Mouse (Mus musculus) MEL (cell line): Measurements from ENCODE around the gene Atp13a3. TPM values are rescaled to one million over a fixed set of nuclear protein-coding genes. Genes with fewer than 3 reads are reported as not detected.

Experiments used
- DNase-seq: peaks from one replicate; pipeline ENCODE4 v3.0.0; 2011; ENCODE audit warnings: low read depth, low spot score
- H3K27ac ChIP-seq: 2 replicates; pipeline ENCODE4 v1.5.1; 2012; ENCODE audit warnings: low read depth, mild to moderate bottlenecking, control low read depth, low read length, moderate library complexity; ENCODE audit not compliant: control insufficient read depth
- H3K27me3 ChIP-seq, 2 experiments: fragments of 150-350 bp in 1 of 2; sonication (generic) in 1 of 2; 2 replicates each; pipeline ENCODE4 v1.6.1; 2012; ENCODE audit warnings: low read length in 2 of 2, mild to moderate bottlenecking in 2 of 2, improper control_type of control experiment in 1 of 2, moderate library complexity in 1 of 2; ENCODE audit not compliant: insufficient read depth in 2 of 2, control insufficient read depth in 1 of 2
- H3K36me3 ChIP-seq, 2 experiments: 2 replicates each; pipeline ENCODE4 v1.6.1; 2012 to 2014; ENCODE audit warnings: low read length in 2 of 2, improper control_type of control experiment in 1 of 2, inconsistent platforms in 1 of 2, mild to moderate bottlenecking in 1 of 2; ENCODE audit not compliant: insufficient read depth in 2 of 2, control insufficient read depth in 1 of 2
- H3K4me1 ChIP-seq, 2 experiments: fragments of 150-350 bp in 1 of 2; sonication (generic) in 1 of 2; 2 replicates each; pipeline ENCODE4 v1.6.1; 2012; ENCODE audit warnings: low read length in 2 of 2, improper control_type of control experiment in 1 of 2, mild to moderate bottlenecking in 1 of 2; ENCODE audit not compliant: insufficient read depth in 2 of 2, control insufficient read depth in 1 of 2
- H3K4me3 ChIP-seq, 2 experiments: fragments of 150-350 bp in 1 of 2; sonication (generic) in 1 of 2; 2 replicates each; pipeline ENCODE4 v1.5.1; 2012; ENCODE audit warnings: low read depth in 2 of 2, low read length in 2 of 2, mild to moderate bottlenecking in 2 of 2, moderate library complexity in 2 of 2, control low read depth in 1 of 2, improper control_type of control experiment in 1 of 2; ENCODE audit not compliant: control insufficient read depth in 1 of 2, insufficient read depth in 1 of 2
- H3K79me2 ChIP-seq: 2 replicates; pipeline ENCODE4 v1.6.1; 2012; ENCODE audit warnings: mild to moderate bottlenecking, low read length, moderate library complexity; ENCODE audit not compliant: control insufficient read depth, poor library complexity, insufficient read depth
- H3K9ac ChIP-seq: 2 replicates; pipeline ENCODE4 v1.6.1; 2012; ENCODE audit warnings: low read depth, mild to moderate bottlenecking, control low read depth, low read length, moderate library complexity; ENCODE audit not compliant: control insufficient read depth, poor library complexity, severe bottlenecking
- H3K9me3 ChIP-seq: fragments of 150-350 bp; sonication (generic); replicated peaks from 2 replicates; pipeline ENCODE4 v1.6.1; 2012; ENCODE audit warnings: mild to moderate bottlenecking, low read length, improper control_type of control experiment, moderate library complexity; ENCODE audit not compliant: insufficient read depth
- BHLHE40 ChIP-seq: IDR thresholded peaks from 2 replicates; pipeline ENCODE4 v1.6.1; 2012; ENCODE audit warnings: low read depth, mild to moderate bottlenecking, inconsistent platforms, low read length, improper control_type of control experiment, borderline replicate concordance
- CTCF ChIP-seq, 3 experiments: IDR thresholded peaks in 2 of 3; conservative IDR thresholded peaks in 1 of 3; 2 replicates each; pipeline ENCODE4 v1.5.1; 2011 to 2012; ENCODE audit warnings: low read length in 3 of 3, low read depth in 2 of 3, mild to moderate bottlenecking in 2 of 3, improper control_type of control experiment in 1 of 3, inconsistent platforms in 1 of 3, mixed read lengths in 1 of 3, moderate library complexity in 1 of 3; ENCODE audit not compliant: control insufficient read depth in 1 of 3, insufficient read depth in 1 of 3, poor library complexity in 1 of 3, severe bottlenecking in 1 of 3
- ELF1 ChIP-seq: IDR thresholded peaks from 2 replicates; pipeline ENCODE4 v1.6.1; 2014; ENCODE audit warnings: low read depth, mild to moderate bottlenecking, inconsistent platforms, low read length, improper control_type of control experiment, moderate library complexity
- ETS1 ChIP-seq: IDR thresholded peaks from 2 replicates; pipeline ENCODE4 v1.6.1; 2012; ENCODE audit warnings: low read depth, mild to moderate bottlenecking, inconsistent platforms, low read length, improper control_type of control experiment, moderate library complexity
- GABPA ChIP-seq: IDR thresholded peaks from 2 replicates; pipeline ENCODE4 v1.6.1; 2012; ENCODE audit warnings: low read depth, mild to moderate bottlenecking, inconsistent platforms, low read length, improper control_type of control experiment, moderate library complexity
- GATA1 ChIP-seq: IDR thresholded peaks from 2 replicates; pipeline ENCODE4 v1.6.1; 2011; ENCODE audit warnings: low read depth, low read length, improper control_type of control experiment
- HCFC1 ChIP-seq: IDR thresholded peaks from 2 replicates; pipeline ENCODE4 v1.6.1; 2012; ENCODE audit warnings: low read depth, mild to moderate bottlenecking, inconsistent platforms, low read length, improper control_type of control experiment, moderate library complexity
- JUND ChIP-seq: IDR thresholded peaks from 2 replicates; pipeline ENCODE4 v1.6.1; 2011; ENCODE audit warnings: low read depth, mild to moderate bottlenecking, improper control_type of control experiment, low read length
- KAT2A ChIP-seq: conservative IDR thresholded peaks from 2 replicates; pipeline ENCODE4 v1.6.1; 2012; ENCODE audit warnings: low read depth, low read length, improper control_type of control experiment, inconsistent platforms
- MAFK ChIP-seq: IDR thresholded peaks from 2 replicates; pipeline ENCODE4 v1.6.1; 2011; ENCODE audit warnings: low read depth, mild to moderate bottlenecking, low read length, improper control_type of control experiment, borderline replicate concordance
- MAX ChIP-seq: IDR thresholded peaks from 2 replicates; pipeline ENCODE4 v1.6.1; 2011; ENCODE audit warnings: low read length, improper control_type of control experiment
- MAZ ChIP-seq: IDR thresholded peaks from 2 replicates; pipeline ENCODE4 v1.6.1; 2012; ENCODE audit warnings: low read depth, mild to moderate bottlenecking, inconsistent platforms, low read length, improper control_type of control experiment
- MEF2A ChIP-seq: IDR thresholded peaks from 2 replicates; pipeline ENCODE4 v1.6.1; 2014; ENCODE audit warnings: low read depth, mild to moderate bottlenecking, inconsistent platforms, low read length, improper control_type of control experiment; ENCODE audit not compliant: poor library complexity, insufficient replicate concordance, severe bottlenecking; ENCODE audit errors: extremely low read depth
- MXI1 ChIP-seq: IDR thresholded peaks from 2 replicates; pipeline ENCODE4 v1.6.1; 2011; ENCODE audit warnings: mild to moderate bottlenecking, low read depth, low read length, improper control_type of control experiment
- MYB ChIP-seq: IDR thresholded peaks from 2 replicates; pipeline ENCODE4 v1.6.1; 2011; ENCODE audit warnings: mild to moderate bottlenecking, low read depth, low read length, improper control_type of control experiment
- MYC ChIP-seq: IDR thresholded peaks from 2 replicates; pipeline ENCODE4 v1.6.1; 2011; ENCODE audit warnings: low read depth, mild to moderate bottlenecking, low read length, improper control_type of control experiment, moderate library complexity
- NELFE ChIP-seq: IDR thresholded peaks from 2 replicates; pipeline ENCODE4 v1.6.1; 2011; ENCODE audit warnings: low read depth, low read length, improper control_type of control experiment
- NRF1 ChIP-seq: IDR thresholded peaks from 2 replicates; pipeline ENCODE4 v1.6.1; 2014; ENCODE audit warnings: low read depth, mild to moderate bottlenecking, inconsistent platforms, low read length, improper control_type of control experiment, moderate library complexity; ENCODE audit not compliant: poor library complexity, insufficient read depth, severe bottlenecking
- POLR2A ChIP-seq, 2 experiments: IDR thresholded peaks; 2 replicates each; pipeline ENCODE4 v1.6.1; 2011 to 2012; ENCODE audit warnings: low read length in 2 of 2, mild to moderate bottlenecking in 2 of 2, control low read depth in 1 of 2, improper control_type of control experiment in 1 of 2, low read depth in 1 of 2, moderate library complexity in 1 of 2; ENCODE audit not compliant: control insufficient read depth in 1 of 2, insufficient read depth in 1 of 2, poor library complexity in 1 of 2
- POLR2AphosphoS2 ChIP-seq: IDR thresholded peaks from 2 replicates; pipeline ENCODE4 v1.6.1; 2011; ENCODE audit warnings: low read length, improper control_type of control experiment
- RAD21 ChIP-seq: IDR thresholded peaks from 2 replicates; pipeline ENCODE4 v1.6.1; 2011; ENCODE audit warnings: mild to moderate bottlenecking, low read depth, low read length, improper control_type of control experiment
- RCOR1 ChIP-seq: IDR thresholded peaks from 2 replicates; pipeline ENCODE4 v1.6.1; 2012; ENCODE audit warnings: low read depth, mild to moderate bottlenecking, inconsistent platforms, low read length, improper control_type of control experiment
- SIN3A ChIP-seq: IDR thresholded peaks from 2 replicates; pipeline ENCODE4 v1.6.1; 2012; ENCODE audit warnings: low read length, improper control_type of control experiment, inconsistent platforms
- SMC3 ChIP-seq: IDR thresholded peaks from 2 replicates; pipeline ENCODE4 v1.6.1; 2011; ENCODE audit warnings: low read depth, low read length, improper control_type of control experiment
- TAL1 ChIP-seq: IDR thresholded peaks from 2 replicates; pipeline ENCODE4 v1.6.1; 2012; ENCODE audit warnings: mild to moderate bottlenecking, inconsistent platforms, low read length, moderate library complexity, mixed read lengths
- TBP ChIP-seq: IDR thresholded peaks from 2 replicates; pipeline ENCODE4 v1.8.0; 2011; ENCODE audit warnings: low read depth, low read length, improper control_type of control experiment
- TCF12 ChIP-seq: IDR thresholded peaks from 2 replicates; pipeline ENCODE4 v1.6.1; 2014; ENCODE audit warnings: low read depth, mild to moderate bottlenecking, inconsistent platforms, low read length, improper control_type of control experiment, moderate library complexity
- UBTF ChIP-seq: IDR thresholded peaks from 2 replicates; pipeline ENCODE4 v1.6.1; 2012; ENCODE audit warnings: low read depth, mild to moderate bottlenecking, inconsistent platforms, low read length, improper control_type of control experiment, moderate library complexity, borderline replicate concordance; ENCODE audit not compliant: insufficient read depth
- USF2 ChIP-seq, 2 experiments: IDR thresholded peaks; 2 replicates each; pipeline ENCODE4 v1.6.1; 2011 to 2012; ENCODE audit warnings: improper control_type of control experiment in 2 of 2, low read length in 2 of 2, borderline replicate concordance in 1 of 2, inconsistent platforms in 1 of 2, low read depth in 1 of 2, mild to moderate bottlenecking in 1 of 2; ENCODE audit not compliant: insufficient read depth in 1 of 2
- ZC3H11A ChIP-seq: IDR thresholded peaks from 2 replicates; pipeline ENCODE4 v1.6.1; 2012; ENCODE audit warnings: low read depth, mild to moderate bottlenecking, inconsistent platforms, low read length, improper control_type of control experiment
- ZKSCAN1 ChIP-seq: IDR thresholded peaks from 2 replicates; pipeline ENCODE4 v1.6.1; 2012; ENCODE audit warnings: low read depth, mild to moderate bottlenecking, inconsistent platforms, low read length, improper control_type of control experiment, moderate library complexity
- polyA plus RNA-seq, 2 experiments: library from polyadenylated mRNA; stranded (reverse) in 1 of 2; unstranded in 1 of 2; fragments of >175 nt in 1 of 2; fragments of >200 nt in 1 of 2; gene quantifications; 2 replicates each; pipeline versions ENCODE4 v1.2.1 to v1.2.4; 2012; ENCODE audit warnings: low replicate concordance in 2 of 2, low read depth in 1 of 2; ENCODE audit not compliant: insufficient read length in 2 of 2, insufficient read depth in 1 of 2, missing spikeins in 1 of 2
- total RNA-seq: library from RNA; depleted of rRNA; stranded (reverse); fragments of 300-350 nt; gene quantifications from 2 replicates; pipeline ENCODE4 v1.2.3, GENCODE M21; 2012

Gene Atp13a3
- total and polyA plus RNA-seq, 3 experiments = 93.3 to 120 (median 117) TPM

DNA sequence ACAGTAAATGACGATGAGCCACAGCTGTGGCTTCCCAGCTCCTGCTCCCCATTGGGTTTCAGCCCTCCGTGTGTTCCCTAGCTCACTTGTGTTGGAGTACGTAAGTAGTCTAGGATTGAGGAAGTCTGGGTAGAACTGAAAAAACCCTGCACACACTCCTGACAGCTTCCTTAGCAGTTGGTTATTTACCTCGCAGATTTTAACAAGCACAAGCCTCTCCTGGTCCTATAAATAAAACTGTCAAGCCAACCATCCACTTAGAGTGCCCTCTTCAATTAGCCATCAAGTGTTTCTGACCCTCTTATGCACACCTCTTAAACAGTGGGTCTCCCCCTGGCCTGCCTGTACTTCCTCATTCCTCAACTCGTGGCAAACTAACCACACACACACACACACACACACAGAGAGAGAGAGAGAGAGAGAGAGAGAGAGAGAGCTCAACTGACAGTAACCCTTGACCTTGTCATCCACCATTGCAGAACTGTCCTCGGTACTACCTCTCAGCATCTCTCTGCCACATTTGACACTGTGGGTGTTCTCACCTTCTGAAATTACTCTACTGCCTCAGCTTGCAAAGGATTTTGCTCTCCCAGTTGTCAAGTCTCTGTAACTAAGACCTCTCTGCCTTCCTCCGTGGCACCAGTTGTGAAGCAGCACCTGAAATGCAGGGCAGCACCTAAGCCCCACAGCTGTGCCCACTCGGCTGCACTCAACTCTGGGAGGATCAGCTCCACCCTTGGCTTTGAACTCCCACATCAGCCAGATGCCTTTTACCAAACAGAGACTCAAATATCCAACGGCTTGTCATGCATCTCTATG is 15.7 kb downstream of the Atp13a3 start (continued):
- TF ChIP-seq JUND (peak; percentile 97), RAD21 (no peak), ETS1 (peak; percentile 90), RCOR1 (peak; percentile 33; the same call in 1 of the 2 replicates), GATA1 (no peak), SIN3A (peak; percentile 96), TAL1 (no peak), SMC3 (peak; percentile 22), NRF1 (no peak), NELFE (peak; percentile 40), ZC3H11A (no peak), KAT2A (no peak; the same call in 1 of the 2 replicates), MAZ (peak; percentile 31; the same call in 1 of the 2 replicates), TBP (peak; percentile 84), ELF1 (peak; percentile 74), HCFC1 (peak; percentile 69)

DNA sequence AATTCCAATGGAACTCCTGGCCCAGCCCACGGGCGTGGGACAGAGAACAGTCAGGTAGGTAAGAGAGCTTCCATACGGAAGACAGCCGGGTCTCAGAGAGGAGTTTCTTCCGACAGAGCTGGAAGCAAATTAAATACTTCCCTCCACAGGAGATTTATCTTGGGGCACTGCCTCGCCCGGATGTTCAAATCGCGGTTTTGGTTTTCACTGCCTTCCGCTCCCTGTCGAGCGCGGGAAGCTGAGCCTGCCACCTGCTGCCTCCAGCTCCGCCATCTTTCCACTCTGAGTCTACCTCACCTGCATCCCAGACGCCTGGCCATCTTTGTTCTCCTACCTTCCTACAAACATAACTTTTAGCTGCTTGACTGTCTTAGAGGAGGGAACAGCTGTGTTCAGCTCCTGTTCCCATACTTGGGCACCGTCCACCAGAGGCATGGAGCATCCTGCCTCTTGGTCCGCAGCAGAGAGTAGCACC is 16.5 kb downstream of the Atp13a3 start:
- peaks cover 20 to 37% of the 10 kb centered on the region in 2 experiments for H3K36me3 ChIP-seq
- peaks cover 4 to 29% of the 10 kb centered on the region in 2 experiments for H3K4me1 ChIP-seq
- DNase-seq = peak; percentile 93
- H3K27ac ChIP-seq = peak overlapping the region; percentile 98
- H3K4me3 ChIP-seq = peak overlapping the region; percentile 53 to 99
- H3K9me3 ChIP-seq = no peaks in the 10 kb centered on the region
- peaks cover 42% of the 10 kb centered on the region for H3K79me2 ChIP-seq
- H3K27me3 ChIP-seq = no peaks in the 10 kb centered on the region
- peak overlapping the region; percentile 98 for H3K9ac ChIP-seq
- no peak; the same call in 1 of the 2 replicates for TF ChIP-seq MXI1
- TF ChIP-seq TAL1 = peak; percentile 48
- TF ChIP-seq MYB = no peak
- peak; percentile 76 for TF ChIP-seq GATA1
- TF ChIP-seq RAD21 = no peak
- TF ChIP-seq POLR2A (IDR thresholded peaks at IDR 0.05; ENCODE audit: control insufficient read depth in 1 of 2, insufficient read depth in 1 of 2, low read depth in 1 of 2, low read length in 2 of 2, poor library complexity in 1 of 2) = peak in 1 of 2 experiments; percentile 81; a peak in 2 of 4 replicates
- peak; percentile 84 for TF ChIP-seq MYC
- TF ChIP-seq ELF1 = no peak
- TF ChIP-seq NELFE = no peak; the same call in 1 of the 2 replicates
- no peak for TF ChIP-seq MEF2A
- TF ChIP-seq TCF12 = peak; percentile 74
- TF ChIP-seq ZKSCAN1 = no peak
- TF ChIP-seq USF2 (IDR thresholded peaks at IDR 0.05; ENCODE audit: borderline replicate concordance in 1 of 2, insufficient read depth in 1 of 2, low read depth in 1 of 2, low read length in 2 of 2) = no peak
- no peak for TF ChIP-seq JUND
- TF ChIP-seq HCFC1 = no peak; the same call in 1 of the 2 replicates
- no peak for TF ChIP-seq GABPA
- TF ChIP-seq CTCF (IDR thresholded peaks at IDR 0.05 in 2 of 3, conservative IDR thresholded peaks at IDR 0.05 in 1 of 3; ENCODE audit: control insufficient read depth in 1 of 3, insufficient read depth in 1 of 3, low read depth in 2 of 3, low read length in 3 of 3, poor library complexity in 1 of 3, severe bottlenecking in 1 of 3) = no peak
- peak; percentile 83 for TF ChIP-seq TBP
- no peak for TF ChIP-seq UBTF
- peak; percentile 76; the same call in 1 of the 2 replicates for TF ChIP-seq RCOR1
- no peak for TF ChIP-seq MAZ
- peak; percentile 68; the same call in 1 of the 2 replicates for TF ChIP-seq POLR2AphosphoS2
- no peak for TF ChIP-seq NRF1
- peak; percentile 87 for TF ChIP-seq MAX
- no peak for TF ChIP-seq MAFK
- no peak for TF ChIP-seq BHLHE40
